Mouse (Mus musculus): ENCODE measurements around the gene Gm26920.
A peak's percentile ranks its signal among the peaks of the same experiment; 100 is the strongest.

Gene Gm26920

GRCm38 (mm10) chr7:30050882-30051548, 39.2 kb downstream of the Gm26920 start, which contains the start of gene Zfp14:
TSS of gene Zfp14 (minus strand) at chr7:30051380.
- DNase-seq, result peak; percentile 82

DNA sequence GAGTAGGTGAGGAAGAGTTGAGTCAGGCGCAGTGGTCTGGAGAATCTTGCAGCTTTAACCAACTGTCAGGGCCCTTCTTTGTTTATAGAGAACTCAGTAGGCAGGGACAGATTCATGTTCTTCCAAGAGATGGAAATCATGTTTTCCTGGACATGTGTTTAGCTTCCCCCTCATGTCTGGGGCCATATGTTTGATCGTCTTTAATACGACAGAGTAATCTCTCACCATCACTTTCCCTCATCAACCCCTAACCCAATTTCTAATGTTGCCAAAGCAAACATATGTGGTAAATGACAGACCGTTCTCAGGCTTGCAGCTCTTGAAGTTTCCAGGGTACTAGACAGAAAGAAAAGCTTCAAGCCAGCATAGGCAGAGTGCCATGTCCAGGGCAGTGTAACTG, 42.1 kb downstream of the Gm26920 start:
- no peak for DNase-seq

- DNase-seq, result no peak
Measured at GRCm38 (mm10) chr7:30044354-30044753, 45.9 kb downstream of the Gm26920 start.

- DNase-seq, result no peak
Measured at GRCm38 (mm10) chr7:30034331-30034730, 55.9 kb downstream of the Gm26920 start.

GRCm38 (mm10) chr7:30031379-30031778, 58.8 kb downstream of the Gm26920 start:
- DNase-seq, result no peak

- DNase-seq, result peak; percentile 11
Measured at GRCm38 (mm10) chr7:30030677-30031076, 59.5 kb downstream of the Gm26920 start.

GRCm38 (mm10) chr7:30028572-30028971, 61.6 kb downstream of the Gm26920 start:
- no peak for DNase-seq

DNA sequence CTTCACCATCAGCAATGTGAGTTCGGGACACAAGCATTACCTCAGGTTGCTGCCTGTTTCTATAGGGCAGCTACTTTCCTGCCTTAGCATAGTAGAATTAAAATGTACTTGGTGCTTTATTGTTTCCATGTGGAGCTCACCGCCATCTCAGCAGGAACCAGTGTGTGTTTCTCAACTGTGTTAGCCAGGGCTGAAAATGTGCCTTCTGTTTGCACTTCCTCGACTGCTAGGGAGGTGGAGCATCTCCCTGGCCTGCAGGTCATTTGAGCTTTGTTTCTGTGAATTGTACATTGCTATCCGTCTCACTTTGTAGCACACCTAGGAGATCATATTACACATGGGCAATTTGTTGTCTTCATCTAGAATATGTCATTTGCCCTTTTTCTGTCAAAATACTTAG, 62.9 kb downstream of the Gm26920 start:
- DNase-seq, result no peak

- DNase-seq, result no peak
Measured at GRCm38 (mm10) chr7:30025358-30025757, 64.9 kb downstream of the Gm26920 start.

GRCm38 (mm10) chr7:30023800-30024199, 66.4 kb downstream of the Gm26920 start:
- DNase-seq, result no peak

DNA sequence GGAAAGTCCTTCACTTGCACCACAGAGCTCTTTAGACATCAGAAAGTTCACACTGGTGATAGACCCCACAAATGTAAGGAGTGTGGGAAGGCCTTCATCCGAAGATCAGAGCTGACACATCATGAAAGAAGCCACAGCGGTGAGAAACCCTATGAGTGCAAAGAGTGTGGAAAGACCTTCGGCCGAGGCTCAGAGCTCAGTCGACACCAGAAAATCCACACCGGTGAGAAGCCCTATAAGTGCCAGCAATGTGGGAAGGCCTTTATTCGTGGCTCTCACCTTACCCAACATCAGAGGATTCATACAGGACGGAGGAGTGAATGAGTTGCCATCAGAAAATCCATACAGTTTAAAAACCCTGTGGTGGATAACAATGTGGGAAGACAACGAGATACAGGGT, 66.9 kb downstream of the Gm26920 start:
- DNase-seq, result no peak

GRCm38 (mm10) chr7:30019543-30019942, 70.7 kb downstream of the Gm26920 start:
- DNase-seq, result no peak

DNA sequence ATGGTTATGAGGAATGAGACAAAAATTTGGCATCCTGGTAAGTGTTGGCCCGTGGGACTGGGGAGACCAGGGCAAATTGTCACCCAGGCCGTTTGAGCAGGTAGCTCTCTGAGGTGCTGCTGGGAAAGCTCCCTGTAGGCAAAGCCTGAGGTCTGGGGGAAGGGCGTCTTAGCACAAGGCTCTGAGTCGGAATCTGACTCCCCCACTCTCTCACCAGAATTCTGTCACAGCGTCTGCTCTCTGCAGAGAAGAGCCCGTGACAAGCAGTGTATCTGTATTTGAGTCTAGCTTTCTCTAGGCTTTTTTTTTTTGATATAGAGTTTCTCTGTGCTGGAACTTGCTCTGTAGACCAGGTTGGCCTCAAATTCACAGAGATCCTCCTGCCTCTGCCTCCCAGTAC, 73.0 kb downstream of the Gm26920 start:
- DNase-seq, result no peak

GRCm38 (mm10) chr7:30012956-30013363, 77.2 kb downstream of the Gm26920 start:
- DNase-seq, result peak; percentile 46

- DNase-seq, result no peak
Measured at GRCm38 (mm10) chr7:30010551-30011195, 79.5 kb downstream of the Gm26920 start.

- peak; percentile 23 for DNase-seq
Measured at GRCm38 (mm10) chr7:30009321-30010085, 80.7 kb downstream of the Gm26920 start.

DNA sequence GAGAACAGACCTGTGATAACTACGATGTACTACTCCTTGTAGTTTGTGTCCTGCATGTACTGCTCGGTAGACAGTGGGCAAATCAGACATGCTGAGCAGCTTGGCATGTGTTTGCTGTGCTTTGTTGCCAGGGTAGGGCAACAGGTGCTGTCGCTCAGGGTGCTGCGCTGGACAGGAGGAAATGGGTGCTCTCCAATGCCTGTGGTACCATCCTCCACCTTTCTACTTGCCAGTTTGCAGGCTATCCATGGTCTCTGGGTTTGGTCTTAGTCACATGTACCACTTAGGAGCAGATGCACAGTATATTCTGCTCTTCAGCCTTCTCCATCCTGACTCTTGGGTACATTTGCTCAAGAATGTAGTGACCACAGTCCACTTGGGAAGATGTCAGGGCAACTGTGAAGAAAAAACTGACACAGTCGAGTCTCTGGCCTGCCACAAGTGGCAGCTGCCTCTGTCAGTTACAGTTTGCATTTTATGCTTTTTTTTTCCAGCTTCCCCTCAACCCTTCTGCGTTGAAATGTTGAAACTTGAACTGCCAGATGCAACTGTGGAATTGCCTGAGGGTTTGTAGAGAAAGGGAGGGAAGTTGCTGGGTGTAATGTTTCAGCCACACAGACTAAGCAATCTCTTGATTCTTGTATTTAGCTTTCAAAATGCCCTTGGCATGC, 82.1 kb downstream of the Gm26920 start:
- no peak for DNase-seq

- no peak for DNase-seq
Measured at GRCm38 (mm10) chr7:30007601-30008000, 82.6 kb downstream of the Gm26920 start.

Measured in kidney, adult 11 months (tissue).